Mouse (Mus musculus): ENCODE results near the gene Eif4a3. TPM values are rescaled to one million over a fixed set of nuclear protein-coding genes. Genes with fewer than 3 reads are reported as not detected.

The Eif4a3 gene
- polyA plus RNA-seq, 1 experiment from 2014 or later: 315 TPM

Other genes with a start within 250 kb of the Eif4a3 start
- 9.3 and 14.5 TPM in 2 replicates for gene Cbx4, start 213.9 kb downstream of the Eif4a3 start, polyA plus RNA-seq (2014; fragmentation: Nextera tagmentation; extraction: Ambion mirVana)
- gene Tbc1d16, start 71.6 kb downstream of the Eif4a3 start, polyA plus RNA-seq (2014; fragmentation: Nextera tagmentation; extraction: Ambion mirVana): 24.6 and 35.8 TPM in 2 replicates
- gene Ccdc40, start 71.5 kb downstream of the Eif4a3 start, polyA plus RNA-seq (2014; fragmentation: Nextera tagmentation; extraction: Ambion mirVana): 11.0 and 12.5 TPM in 2 replicates
- 28.3 and 45.5 TPM in 2 replicates for gene Gaa, start 32.2 kb downstream of the Eif4a3 start, polyA plus RNA-seq (2014; fragmentation: Nextera tagmentation; extraction: Ambion mirVana)
- gene Card14, start 7.7 kb upstream of the Eif4a3 start, polyA plus RNA-seq (2014; fragmentation: Nextera tagmentation; extraction: Ambion mirVana): 0.09 and 0.15 TPM in 2 replicates
- 2.7 TPM in 2 replicates for gene Sgsh, start 55.4 kb upstream of the Eif4a3 start, polyA plus RNA-seq (2014; fragmentation: Nextera tagmentation; extraction: Ambion mirVana)
- gene Slc26a11, start 55.5 kb upstream of the Eif4a3 start, polyA plus RNA-seq (2014; fragmentation: Nextera tagmentation; extraction: Ambion mirVana): 2.5 and 3.8 TPM in 2 replicates
- gene Rnf213, start 93.0 kb upstream of the Eif4a3 start, polyA plus RNA-seq (2014; fragmentation: Nextera tagmentation; extraction: Ambion mirVana): 1.3 and 1.5 TPM in 2 replicates
- 15.9 and 18.0 TPM in 2 replicates for gene Endov, start 191.3 kb upstream of the Eif4a3 start, polyA plus RNA-seq (2014; fragmentation: Nextera tagmentation; extraction: Ambion mirVana)
- gene Nptx1, start 247.7 kb upstream of the Eif4a3 start, polyA plus RNA-seq (2014; fragmentation: Nextera tagmentation; extraction: Ambion mirVana): 4.1 and 6.7 TPM in 2 replicates